27 mouse cellular contexts compared by ENCODE assay signal in genomic region chr13:37621319-37622050, GRCm38 (mm10).
DNase-seq lines count a peak whose midpoint lies in the region; ATAC-seq and TF ChIP-seq lines count a peak whose summit lies in the region.
"Had no signal": no experiment of that assay in that cellular context is flagged by ENCODE, and none has a peak within 500 bp of the region (broad histone marks: within the 10 kb centered on the region; RNA-seq: fewer than 3 reads in every experiment).

No protein-coding gene starts in this region.

- peaks cover 11% of the 10 kb centered on the region for H3K4me1 ChIP-seq in heart, adult 2 months (ENCODE audit: control insufficient read depth, insufficient read depth, low read length)
- H3K4me1 ChIP-seq in heart, embryonic 11.5 days (ENCODE audit: control insufficient read depth, insufficient read depth, low read length), result peaks cover 11% of the 10 kb centered on the region
- H3K4me1 ChIP-seq: midbrain, embryonic 12.5 days had no signal

- no peak overlapping the region for H3K4me2 ChIP-seq in heart, embryonic 11.5 days
- H3K4me2 ChIP-seq: heart, embryonic 13.5 days; intestine, embryonic 15.5 days; liver, embryonic 15.5 days; lung, embryonic 15.5 days; midbrain, embryonic 12.5 days had no signal

- no peaks in the 10 kb centered on the region for H3K27me3 ChIP-seq in heart, adult 2 months (ENCODE audit: control insufficient read depth, insufficient read depth, low read length)
- H3K27me3 ChIP-seq in heart, embryonic 11.5 days (ENCODE audit: control insufficient read depth, insufficient read depth, low read length), result no peaks in the 10 kb centered on the region
- H3K27me3 ChIP-seq: heart, embryonic 13.5 days; intestine, embryonic 15.5 days; liver, embryonic 15.5 days; lung, embryonic 15.5 days; megakaryocyte, embryonic 14.5 days; midbrain, embryonic 12.5 days had no signal

- peak; percentile 36 for TF ChIP-seq CTCF in heart, adult 2 months (IDR thresholded peaks at IDR 0.05)
- 0 out of 2 replicates have a peak, but pooled peaks have one; percentile 17 for TF ChIP-seq CTCF in layer of hippocampus, adult 2 months (conservative IDR thresholded peaks at IDR 0.05)

- H3K79me2 ChIP-seq in heart, adult 2 months (replicated peaks; ENCODE audit: control insufficient read depth, insufficient read depth, low read length), result no peaks in the 10 kb centered on the region

- H3K9me3 ChIP-seq in heart, embryonic 11.5 days (replicated peaks; ENCODE audit: control insufficient read depth, low read length), result no peaks in the 10 kb centered on the region
- H3K9me3 ChIP-seq: heart, embryonic 13.5 days; hindbrain, embryonic 10.5 days; intestine, embryonic 15.5 days; liver, embryonic 15.5 days; lung, embryonic 15.5 days; megakaryocyte, embryonic 14.5 days; midbrain, embryonic 12.5 days had no signal

- no peak for TF ChIP-seq POLR2A in heart, adult 2 months (IDR thresholded peaks at IDR 0.05; ENCODE audit: insufficient read depth, low read depth, low read length)

- no peak for DNase-seq in heart, adult 2 months
- no peak for DNase-seq in layer of hippocampus, adult 2 months (ENCODE audit: low spot score in 2 of 2)
- no peak for DNase-seq in layer of hippocampus, adult 9-11 months
- peak; percentile 13 for DNase-seq in 3T3-L1 (ENCODE audit: low read depth, low spot score)
- peak; percentile 15 for DNase-seq in Muller cell, postnatal 12 days (ENCODE audit: inconsistent ontology term)
- DNase-seq: B cell, adult 2 months; cerebellum, adult 11 months; cerebellum, adult 9-10 months; cerebellum, postnatal 36 days; heart, postnatal 14 days; kidney, adult 9 months; kidney, postnatal 25 days; layer of hippocampus, postnatal 36 days; left cerebral cortex, postnatal 4 days; thymus, adult 2 months; thymus, postnatal 36 days had no signal

- no peaks in the 10 kb centered on the region for H3K36me3 ChIP-seq in heart, adult 2 months (ENCODE audit: control insufficient read depth, insufficient read depth, low read length)
- no peaks in the 10 kb centered on the region for H3K36me3 ChIP-seq in heart, embryonic 11.5 days (ENCODE audit: control insufficient read depth, insufficient read depth, low read length)
- H3K36me3 ChIP-seq: heart, embryonic 13.5 days; hindbrain, embryonic 10.5 days; intestine, embryonic 15.5 days; liver, embryonic 15.5 days; lung, embryonic 15.5 days; midbrain, embryonic 12.5 days had no signal

- no peak overlapping the region for H3K4me3 ChIP-seq in heart, adult 2 months
- no peak overlapping the region for H3K4me3 ChIP-seq in heart, embryonic 11.5 days (ENCODE audit: low read depth, low read length)
- H3K4me3 ChIP-seq in layer of hippocampus, adult 2 months, result no peak overlapping the region
- H3K4me3 ChIP-seq: heart, embryonic 13.5 days; hindbrain, embryonic 10.5 days; intestine, embryonic 15.5 days; liver, embryonic 15.5 days; lung, embryonic 15.5 days; megakaryocyte, embryonic 14.5 days; midbrain, embryonic 12.5 days had no signal

- ATAC-seq in heart, embryonic 11.5 days (replicated peaks; ENCODE audit: insufficient number of reproducible peaks, low FRiP score, low TSS enrichment), result no peak
- no peak for ATAC-seq in frontal cortex, adult (ENCODE audit: low TSS enrichment)
- ATAC-seq: forebrain, embryonic 14.5 days; hindbrain, embryonic 16.5 days; intestine, embryonic 15.5 days had no signal

- H3K27ac ChIP-seq in heart, adult 2 months, result peak overlapping the region; percentile 26; the same call in 1 of the 2 replicates
- H3K27ac ChIP-seq in heart, embryonic 11.5 days (ENCODE audit: low read depth, low read length), result no peak overlapping the region
- no peak overlapping the region for H3K27ac ChIP-seq in layer of hippocampus, adult 2 months
- H3K27ac ChIP-seq: heart, embryonic 13.5 days; hindbrain, embryonic 10.5 days; intestine, embryonic 15.5 days; midbrain, embryonic 12.5 days had no signal

- TF ChIP-seq EP300 in heart, adult 2 months (IDR thresholded peaks at IDR 0.05; ENCODE audit: insufficient read depth, low read depth, low read length), result no peak

- intact Hi-C loops in heart, adult 2 months (cut with DNase I), result loop anchor here (5.0 kb wide), 3 partner anchors 79 to 326 kb away; no protein-coding TSS in a partner anchor

- 96% methylated on average over 5 of the region's 5 CpGs for WGBS in heart, adult 2 months
- WGBS in heart, embryonic 11.5 days (ENCODE audit: insufficient replicate concordance), result 86% methylated on average over 5 of the region's 5 CpGs

- no peak overlapping the region for H3K9ac ChIP-seq in heart, adult 2 months (ENCODE audit: low read depth, low read length)
- no peak overlapping the region for H3K9ac ChIP-seq in heart, embryonic 11.5 days (ENCODE audit: low read depth, low read length)
- H3K9ac ChIP-seq: heart, embryonic 13.5 days; intestine, embryonic 15.5 days; liver, embryonic 15.5 days; lung, embryonic 15.5 days; midbrain, embryonic 12.5 days had no signal

Comparison
In these comparisons a context has a peak if more than half of its experiments do, and no peak if none do; other contexts are left out.
1. DNase-seq: peak in 3T3-L1 (single experiment) and Muller cell, postnatal 12 days (single experiment); none in heart, adult 2 months (0 of 2), layer of hippocampus, adult 2 months (0 of 2) and layer of hippocampus, adult 9-11 months (single experiment).